Mouse (Mus musculus): ENCODE measurements at regions not wholly inside any gene's neighbourhood (a gene's known extent, or its start where the extent isn't known, plus 50 kb on each side); places are given as distances from the start of the nearest gene placed in this dataset.

DNA sequence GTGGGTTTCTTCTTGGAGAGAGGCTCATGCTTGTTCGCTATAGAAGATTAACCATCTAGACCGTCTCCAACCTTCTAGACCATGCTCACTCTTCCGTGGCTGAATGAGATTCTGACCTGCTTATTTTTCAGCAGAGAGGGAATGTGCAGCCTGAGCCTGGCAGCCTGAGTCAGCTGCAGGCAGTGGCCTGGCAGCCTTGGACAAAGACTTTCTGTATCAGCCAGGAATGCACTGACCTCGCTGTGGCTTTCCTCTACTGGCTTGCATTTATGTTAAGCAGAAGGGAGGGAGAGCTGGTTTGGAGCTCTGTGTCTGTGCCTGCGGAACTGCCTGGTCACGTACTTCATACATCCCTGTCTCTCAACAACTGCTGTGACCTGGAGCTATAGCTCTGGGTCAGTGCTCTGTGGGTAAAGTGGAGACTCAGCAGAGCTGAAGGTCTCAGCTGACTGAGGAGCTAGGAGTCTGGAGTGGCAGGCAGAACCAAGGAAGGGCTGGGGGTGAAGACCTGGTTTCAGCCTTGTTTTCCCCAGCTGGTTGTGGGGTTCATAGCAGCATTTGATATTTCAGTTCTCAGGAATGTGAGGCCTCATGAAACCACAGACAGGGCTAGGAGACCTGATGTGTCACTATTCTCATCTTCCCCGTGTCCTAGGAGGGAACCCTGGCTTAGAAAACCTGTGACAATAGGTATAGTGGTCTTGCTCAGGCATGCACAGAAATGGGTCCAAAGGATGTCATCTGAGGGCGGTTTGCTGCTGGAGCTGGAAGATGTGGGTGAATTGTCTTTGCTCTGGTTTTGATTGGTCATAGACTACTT is 207.2 kb upstream of the Ncam1 start:
- DNase-seq = peak; percentile 45 to 56

DNA sequence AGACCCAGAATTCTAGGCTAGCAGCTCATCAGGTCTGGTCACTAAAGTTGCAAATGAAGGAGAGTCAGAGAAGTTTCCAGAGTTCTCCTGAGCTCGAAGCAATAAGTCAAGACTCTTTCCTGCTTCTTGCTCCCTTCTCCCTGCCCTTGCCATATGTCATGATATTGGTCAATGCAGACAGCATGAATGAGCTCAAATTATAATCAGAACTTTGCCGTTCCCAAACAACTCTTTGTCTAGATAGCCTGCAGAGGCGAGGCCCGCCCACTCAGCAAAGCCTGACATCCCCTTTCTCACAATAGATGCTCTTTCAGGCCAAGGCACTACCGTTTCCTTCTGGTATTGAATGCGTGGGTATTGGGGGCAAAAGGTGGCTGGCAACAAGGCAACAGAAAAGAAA is 204.0 kb upstream of the Ncam1 start:
- no peak for DNase-seq

DNA sequence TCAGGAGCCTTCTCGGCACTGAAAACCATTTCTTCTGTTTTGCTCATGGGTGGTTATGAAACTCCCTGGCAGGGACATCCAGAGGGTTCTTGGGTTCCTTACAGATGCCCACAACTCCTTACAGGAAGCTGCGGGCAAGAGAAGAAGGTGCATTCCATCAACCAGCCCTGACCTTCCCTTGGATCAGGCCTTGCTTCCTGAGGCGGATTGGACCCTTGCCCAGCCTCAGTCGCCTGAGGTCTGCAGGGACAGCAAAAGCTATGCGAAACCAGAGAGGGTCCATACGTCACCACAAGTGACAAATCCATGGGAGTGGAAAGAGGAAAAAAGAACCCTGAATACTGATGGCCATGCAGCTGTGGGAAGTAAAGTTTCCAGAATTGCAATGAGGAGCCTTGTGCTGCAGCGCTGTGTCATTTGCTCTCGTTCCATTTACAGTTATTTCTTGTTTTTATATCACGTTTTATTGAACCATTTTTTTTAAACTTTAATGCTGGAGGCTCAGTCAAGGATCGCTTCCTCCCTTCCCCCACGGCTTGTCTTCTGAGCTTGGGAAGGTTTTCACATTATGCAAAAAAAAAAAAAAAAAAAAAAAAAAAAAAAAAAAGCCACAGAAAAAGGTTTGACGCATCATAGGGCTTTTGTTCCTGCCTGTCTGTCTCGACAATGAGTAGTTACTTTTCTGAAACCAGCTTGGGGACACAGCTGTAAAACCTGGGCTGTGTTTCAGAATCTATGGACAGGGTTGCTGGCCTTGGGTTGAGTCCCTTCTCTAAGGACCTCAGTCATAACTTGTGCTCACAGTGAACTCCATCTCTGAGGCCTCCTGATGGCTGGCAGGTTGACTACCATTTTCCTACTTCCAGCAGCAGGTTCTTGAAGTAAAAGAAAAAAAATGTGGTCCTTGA is 202.0 kb upstream of the Ncam1 start:
- DNase-seq = peak; percentile 24 to 50

DNA sequence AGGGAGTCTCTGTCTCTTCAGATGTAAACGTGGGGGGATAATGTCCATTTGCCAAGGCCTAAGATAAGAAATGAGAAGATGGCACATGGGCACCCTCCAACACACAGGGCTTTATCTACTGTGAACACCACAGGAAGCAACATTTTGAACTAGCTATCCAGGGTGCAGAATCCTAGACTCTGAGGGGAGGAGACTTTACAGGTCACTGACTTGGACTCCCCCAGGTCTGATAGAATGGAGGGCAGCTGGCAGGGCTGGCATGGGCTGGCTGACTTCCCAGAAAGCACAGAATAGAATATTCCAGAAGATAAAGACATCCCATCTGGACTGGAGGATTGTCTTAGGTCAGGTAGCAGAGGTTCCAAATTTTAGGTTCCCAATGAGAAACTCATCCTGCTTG is 201.2 kb upstream of the Ncam1 start:
- peak; percentile 22 to 36 for DNase-seq

DNA sequence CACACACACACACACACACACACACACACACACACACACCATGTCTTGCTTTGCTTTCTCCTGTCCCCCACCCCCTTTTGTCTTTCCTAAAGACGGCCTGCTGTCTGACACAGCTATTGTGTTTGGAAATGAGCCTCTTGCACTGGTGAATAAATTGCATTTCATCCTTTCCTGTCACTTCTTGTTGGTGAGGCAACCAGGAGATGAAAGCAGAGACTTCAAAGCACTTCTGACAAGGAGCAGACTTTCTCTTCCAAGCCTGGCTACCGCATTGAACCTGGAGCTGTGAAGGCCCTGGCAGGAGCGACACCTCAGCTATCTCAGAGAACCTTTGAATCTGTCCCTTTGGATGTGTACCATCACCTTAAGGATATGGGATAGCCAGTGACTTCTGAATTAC is 199.4 kb upstream of the Ncam1 start:
- DNase-seq = no peak

DNA sequence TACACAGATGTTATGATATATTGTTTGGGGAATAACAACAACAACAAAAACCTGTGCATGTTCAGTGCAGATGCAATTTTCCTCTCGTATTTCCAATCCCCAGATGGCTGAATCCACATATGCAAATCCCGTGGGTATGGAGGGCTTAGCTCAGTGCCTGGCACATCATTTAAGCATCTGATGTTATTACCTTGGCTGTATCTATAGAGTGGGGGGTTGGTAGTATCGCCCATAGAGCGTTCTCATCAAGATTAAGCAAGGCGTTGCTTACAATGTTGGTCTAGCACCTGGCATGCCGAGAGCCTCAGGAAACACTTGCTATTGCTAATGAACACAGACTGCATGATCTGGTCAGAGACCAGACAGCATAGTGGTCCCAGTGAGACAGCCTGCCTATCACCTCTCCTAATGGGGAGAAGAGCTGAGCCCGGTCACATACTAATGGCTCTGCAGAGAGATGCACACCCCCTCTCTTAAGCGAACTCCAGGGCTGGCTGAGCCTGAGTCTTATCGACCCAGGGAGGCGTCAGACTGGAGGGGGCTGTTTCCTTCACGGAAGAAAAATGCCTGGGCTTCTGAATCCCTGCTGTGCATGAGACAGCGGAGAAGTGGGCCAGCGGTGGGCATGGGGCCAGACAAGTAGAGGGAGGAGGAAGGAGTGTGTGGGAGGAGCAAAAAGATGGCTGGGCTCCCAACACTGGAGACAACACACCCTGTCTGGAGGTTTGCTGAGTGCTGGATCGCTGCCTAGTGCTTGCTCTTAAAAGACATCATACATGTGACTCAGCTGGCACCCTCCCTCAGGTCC is 190.9 kb upstream of the Ncam1 start:
- DNase-seq = peak; percentile 51 to 72

DNA sequence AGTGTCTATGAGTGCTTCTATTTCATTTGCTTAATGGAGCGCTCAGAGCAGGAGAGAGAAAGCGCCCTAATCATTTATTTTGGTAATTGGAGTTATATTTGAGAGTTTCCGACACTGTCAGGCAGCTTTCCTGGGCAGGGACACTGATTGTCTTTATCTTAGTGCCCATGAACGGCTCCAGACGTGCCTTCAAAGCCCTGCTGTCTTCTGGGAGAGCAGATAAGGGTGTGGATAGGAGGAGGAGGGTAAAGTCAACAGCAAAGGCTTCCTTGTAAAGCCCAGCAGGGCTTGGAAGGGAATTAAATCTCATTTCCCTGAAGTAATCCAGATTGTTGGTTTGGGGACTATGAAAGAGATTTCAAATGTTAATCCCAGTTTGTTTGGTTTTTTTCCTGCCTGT is 189.3 kb upstream of the Ncam1 start:
- DNase-seq = no peak

DNA sequence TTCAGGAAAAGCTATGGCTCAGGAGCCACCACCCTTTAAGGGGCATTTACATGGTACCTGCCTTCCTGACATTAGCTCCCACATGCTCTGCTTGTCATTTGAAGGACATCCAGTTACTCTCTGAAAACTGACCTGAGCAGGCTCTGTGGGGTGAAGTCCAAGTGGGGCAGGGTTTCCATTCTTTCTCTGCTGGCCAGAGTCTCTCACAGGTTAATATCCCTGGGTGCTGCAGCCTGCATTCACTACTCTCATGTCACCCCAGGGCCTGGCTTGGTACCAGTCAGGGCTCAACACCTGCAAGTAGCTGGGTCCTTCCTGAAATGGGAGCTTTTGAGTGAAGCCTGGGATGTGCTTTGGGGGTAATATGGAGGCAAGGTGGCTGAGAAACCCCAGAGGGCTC is 188.8 kb upstream of the Ncam1 start:
- no peak for DNase-seq

DNA sequence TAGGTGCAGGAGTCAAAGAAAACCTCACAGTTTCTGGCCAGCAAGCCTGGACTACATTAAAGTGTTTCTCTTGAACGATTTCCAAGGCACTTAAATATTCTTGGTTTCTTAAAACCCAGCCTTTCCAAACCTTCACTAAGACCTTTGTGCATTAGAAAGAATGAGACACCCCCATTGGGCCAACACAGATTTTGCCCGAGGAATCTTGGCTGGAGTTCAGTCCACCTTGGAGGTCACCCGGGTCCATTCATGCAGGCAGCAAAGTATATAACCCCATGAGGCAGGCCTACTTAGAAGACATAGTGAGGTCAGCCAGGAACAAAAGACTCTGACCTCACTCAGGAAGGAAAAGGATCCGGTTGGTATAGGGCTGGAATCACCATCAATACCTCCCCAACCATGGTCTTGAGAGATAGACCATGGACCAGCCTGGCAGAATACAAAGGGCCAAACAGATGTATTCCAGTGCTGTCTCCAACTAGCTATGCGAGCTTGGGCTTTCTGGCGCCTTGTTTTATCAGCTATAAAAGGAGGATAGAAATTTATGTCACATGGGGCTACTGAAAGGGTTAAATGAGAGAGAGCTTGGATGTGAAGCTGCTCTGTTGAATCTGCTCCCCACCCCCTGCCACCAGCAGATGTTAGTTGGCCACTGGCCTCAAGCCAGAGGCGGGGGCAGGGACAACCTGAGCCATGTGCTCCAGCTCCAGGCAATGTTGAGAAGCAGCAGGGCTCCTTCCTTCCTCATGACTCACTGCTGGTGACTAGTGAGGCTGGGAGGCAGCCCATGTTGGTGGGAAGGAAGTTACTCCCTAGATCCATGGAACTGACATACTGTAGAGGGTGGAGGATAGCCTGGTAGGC is 181.9 kb upstream of the Ncam1 start:
- DNase-seq = peak; percentile 72 to 83

DNA sequence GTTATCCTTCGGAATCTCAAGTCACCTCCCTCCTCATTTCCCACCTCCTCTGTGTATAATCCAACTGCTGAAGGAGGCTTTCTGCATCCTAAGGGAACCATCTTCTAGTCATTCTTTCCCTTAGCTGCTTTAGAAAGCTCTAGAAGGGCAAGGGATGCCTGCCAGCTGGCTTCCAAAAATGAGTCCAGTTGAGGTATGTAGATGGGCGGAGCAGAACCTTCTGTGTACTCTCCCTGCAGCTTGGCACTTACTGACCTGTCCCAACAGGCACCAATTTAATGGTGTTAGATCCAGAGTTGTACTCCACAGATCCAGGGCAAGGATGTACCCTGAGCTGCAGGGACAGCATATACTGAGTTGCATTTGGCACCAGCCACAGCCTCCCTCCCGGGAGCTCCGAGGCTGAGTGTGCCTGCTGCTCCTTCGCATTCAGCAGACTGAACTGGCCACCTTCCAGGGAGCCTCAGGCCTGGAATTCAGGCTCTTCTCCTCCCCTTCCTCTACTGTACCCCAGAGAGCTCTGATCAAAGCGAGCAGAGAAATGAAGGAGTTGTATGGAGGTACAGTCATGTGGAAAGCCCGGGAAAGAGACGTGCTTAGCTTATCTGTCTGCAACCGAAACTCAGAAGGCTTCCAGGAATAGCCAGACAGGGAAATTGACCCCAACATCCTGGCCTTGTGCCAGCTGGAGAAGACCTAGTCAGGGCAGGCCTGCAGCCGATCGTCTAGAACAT is 177.4 kb upstream of the Ncam1 start:
- DNase-seq = peak; percentile 80 to 88

DNA sequence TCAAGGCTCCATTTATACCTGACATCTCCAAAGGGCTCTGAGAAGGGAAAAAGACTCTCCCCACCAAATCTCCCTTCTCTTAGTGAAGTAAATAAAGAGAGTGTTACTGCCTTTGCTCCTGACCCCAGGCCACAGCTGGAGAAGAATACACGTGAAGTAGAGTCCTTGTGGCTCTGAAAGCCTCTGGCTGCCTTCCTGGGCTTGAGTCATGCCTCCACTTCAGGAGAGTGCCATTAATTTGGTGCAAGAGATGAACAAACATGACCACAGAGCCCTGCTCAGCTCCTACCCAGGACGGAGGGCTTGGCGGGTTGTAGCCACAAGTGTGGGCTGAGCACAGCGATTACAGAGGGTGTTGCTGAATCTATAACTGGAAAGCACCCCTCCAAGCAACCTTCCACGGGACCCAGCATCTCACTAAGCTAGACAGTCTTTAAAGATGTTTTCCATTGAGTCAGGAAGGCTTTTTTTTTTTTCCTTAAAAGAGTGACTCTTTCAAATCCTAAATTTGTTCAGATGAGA is 175.3 kb upstream of the Ncam1 start:
- no peak for DNase-seq

DNA sequence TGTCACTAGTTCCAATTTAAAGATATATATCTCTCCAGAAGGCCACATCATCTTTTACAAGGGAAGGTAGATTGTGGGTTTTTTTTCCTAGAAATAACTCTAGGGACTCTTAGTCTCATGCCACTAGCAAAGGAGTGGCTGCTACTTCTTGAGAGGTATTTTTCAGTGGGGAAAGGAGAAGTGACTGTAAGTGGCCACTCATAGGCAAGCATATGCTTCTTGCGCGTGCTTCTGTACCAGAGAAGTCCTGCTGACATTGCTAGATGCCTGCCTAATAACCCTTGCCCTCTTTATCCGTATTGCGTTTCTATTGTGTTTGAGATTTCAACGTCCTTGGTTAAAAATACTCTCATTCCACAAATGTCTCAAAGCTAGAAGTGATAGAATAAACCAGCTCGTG is 170.7 kb upstream of the Ncam1 start:
- DNase-seq = no peak

DNA sequence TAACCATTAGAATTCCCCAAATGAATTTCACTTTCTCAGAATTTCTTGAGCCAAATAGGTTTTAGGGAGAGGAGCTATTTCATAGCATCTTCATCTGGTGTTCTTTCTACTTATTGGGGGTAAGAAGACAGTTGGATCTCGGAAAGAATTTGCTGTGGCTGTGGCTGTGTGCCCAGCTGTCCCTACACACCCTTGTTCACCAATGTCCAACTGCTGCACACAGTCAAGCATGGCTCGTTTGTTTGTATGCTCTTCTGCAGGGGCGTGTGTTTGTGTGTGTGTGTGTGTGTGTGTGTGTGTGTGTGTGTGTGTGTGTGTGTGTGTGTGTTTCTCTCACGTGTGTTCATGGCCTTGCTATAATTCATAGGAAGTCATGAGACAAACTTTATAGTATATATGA is 165.9 kb upstream of the Ncam1 start:
- DNase-seq = no peak

DNA sequence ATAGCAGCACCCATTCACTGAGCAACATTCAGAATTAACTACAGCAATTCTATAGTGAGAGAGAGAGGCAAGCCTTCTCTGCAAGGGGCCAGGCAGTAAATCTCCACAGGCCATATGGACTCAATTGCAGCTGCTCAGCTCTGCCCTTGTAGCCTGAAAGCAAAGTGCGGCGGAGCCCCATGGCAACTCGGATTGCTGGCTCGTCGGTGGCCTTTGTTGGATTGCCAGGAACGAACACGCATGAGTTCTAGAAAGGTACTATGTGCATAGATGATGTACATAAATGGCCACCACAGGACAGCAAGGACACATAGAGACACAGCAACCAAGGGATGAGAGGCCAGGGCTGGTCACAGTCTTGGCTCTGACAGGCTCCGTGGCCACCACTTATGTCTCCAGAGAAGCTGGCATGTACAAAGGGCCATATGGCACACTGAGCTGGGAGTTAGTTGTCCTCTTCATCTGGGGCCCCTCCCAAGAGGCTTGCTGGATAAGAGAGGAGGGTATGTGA is 163.9 kb upstream of the Ncam1 start:
- DNase-seq = peak; percentile 51 to 60

DNA sequence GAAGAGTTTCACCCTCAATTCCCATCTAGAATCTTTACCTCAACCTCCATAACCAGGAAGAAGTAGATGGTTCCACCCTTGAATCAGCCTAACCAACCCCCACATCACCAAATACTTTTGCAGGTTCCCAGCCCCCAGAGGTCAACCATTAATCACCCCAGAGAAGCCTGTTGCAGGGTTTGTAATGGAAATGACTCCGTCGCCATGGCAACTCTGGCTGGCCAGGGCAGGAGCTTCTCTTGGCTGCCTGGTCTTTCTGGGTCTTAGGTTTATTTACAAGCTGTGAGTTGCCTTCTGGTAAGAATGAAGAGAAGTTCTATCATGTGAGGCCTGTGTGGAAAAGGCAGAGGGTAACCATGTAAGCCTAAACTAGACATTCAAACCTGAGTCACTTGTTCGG is 163.2 kb upstream of the Ncam1 start:
- DNase-seq = peak in 1 of 2 experiments; percentile 47

DNA sequence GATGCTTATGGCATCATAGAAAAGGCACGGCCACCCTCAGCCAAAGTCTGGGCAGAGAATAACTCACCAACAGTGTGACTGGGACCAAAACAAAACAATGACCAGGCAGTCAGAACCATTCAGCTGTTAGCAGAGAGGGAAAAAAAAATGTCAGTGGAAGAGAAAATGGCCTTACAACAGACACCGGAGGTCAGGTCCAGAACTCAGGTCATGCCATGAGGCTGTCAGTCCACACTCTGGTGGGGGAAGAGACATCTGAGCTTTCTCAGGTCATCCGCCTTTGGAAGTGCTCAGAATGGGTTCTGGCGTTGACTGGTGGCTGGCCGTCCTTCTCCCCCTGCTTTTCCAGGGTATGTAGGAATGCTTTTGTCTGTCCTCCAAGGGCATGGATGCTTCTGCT is 162.6 kb upstream of the Ncam1 start:
- DNase-seq = no peak

DNA sequence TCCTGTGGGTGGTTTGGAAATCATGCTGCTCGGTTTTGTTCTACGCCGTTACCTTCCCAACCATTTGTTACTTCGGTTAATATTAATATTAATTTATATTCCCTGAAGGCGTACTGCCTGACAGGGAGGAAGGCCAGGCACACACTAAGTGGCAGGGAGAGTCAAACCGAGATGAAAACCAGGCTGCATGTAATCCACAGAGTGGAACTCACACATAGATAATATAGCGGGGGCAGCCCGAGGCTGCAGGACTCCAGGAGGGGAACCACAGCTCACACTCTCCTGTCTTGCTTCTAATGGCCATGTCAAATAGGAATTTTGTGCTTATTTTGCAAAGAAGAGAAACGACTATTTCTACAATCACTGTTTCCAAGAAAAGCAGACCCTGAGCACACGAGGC is 161.3 kb upstream of the Ncam1 start:
- no peak for DNase-seq

DNA sequence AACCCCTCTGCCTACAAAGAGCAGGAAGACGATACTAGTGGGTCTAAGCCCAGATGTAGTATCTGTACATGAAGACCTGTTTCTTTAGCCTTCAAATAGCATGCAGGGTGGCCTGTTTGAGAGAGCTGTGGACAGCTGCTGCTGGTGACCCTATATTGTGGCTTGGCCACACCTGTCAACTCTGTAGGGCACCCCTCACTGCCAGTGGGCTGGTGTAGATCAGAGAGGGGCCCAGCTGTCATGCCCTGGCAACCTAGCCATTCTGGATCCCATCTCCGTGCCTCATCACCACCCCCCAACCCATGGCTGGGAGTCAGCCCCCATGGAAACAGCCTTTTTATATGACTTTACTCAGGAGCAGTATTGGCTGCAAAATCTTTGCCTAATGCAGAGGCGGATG is 160.2 kb upstream of the Ncam1 start:
- no peak for DNase-seq

DNA sequence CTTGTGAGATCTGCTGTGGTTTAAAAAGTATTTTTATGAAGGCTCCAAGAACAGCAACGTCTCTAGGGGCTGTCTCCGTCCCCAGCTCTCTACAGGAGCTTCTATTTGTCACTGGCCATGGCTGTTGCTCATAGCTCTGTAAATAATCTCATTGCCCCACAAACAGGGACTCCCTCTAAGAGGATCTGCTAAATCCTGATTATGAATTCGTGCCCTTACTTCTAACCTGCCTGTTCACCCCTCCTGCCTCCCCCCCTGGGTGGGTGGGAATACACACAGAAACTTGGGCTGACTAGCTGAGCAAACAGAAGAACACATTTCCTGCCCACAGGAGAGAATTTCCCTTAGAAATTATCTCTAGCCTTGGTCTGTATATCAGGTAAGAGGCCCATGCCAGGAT is 155.9 kb upstream of the Ncam1 start:
- no peak for DNase-seq

DNA sequence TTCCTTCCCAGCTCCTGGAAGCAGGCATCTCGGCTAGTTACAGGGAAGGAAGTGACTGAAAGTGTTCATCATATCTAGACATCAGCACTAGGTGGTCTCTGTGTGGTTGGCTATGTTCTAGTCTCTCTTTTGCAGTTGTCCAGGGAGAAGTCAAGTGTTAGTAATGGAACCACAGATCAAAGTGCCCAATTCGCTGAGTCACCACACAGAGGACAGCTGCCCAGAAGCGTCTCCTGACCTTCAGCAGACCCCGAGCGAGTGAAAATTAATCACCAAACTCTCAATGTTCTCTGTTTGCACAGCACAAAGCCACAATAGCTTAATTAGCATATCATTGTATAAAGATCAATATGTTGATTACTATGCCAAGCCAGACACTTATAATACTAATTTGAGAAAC is 151.6 kb upstream of the Ncam1 start:
- no peak for DNase-seq

DNA sequence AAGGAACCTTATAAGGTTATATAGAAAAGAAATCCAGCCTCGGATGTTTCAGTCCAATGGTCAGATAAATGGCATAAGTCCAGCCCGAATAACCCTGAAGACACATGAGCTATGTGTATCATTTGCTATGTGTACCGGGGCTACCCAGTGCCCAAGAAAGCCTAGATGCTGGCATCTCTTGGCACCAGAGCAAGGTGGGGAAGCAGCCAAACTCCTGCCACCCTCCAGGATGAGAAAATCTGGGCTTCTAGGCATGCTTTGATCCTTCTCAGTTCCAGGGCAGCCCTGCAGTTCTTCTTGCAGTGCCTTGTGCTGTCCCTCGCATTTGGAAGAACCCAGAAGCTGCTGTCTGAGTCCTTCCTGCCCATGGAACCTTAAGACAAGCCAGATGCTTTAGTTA is 149.8 kb upstream of the Ncam1 start:
- no peak for DNase-seq
